ENCODE assay signal across 1 mouse cellular context in the genomic region with DNA sequence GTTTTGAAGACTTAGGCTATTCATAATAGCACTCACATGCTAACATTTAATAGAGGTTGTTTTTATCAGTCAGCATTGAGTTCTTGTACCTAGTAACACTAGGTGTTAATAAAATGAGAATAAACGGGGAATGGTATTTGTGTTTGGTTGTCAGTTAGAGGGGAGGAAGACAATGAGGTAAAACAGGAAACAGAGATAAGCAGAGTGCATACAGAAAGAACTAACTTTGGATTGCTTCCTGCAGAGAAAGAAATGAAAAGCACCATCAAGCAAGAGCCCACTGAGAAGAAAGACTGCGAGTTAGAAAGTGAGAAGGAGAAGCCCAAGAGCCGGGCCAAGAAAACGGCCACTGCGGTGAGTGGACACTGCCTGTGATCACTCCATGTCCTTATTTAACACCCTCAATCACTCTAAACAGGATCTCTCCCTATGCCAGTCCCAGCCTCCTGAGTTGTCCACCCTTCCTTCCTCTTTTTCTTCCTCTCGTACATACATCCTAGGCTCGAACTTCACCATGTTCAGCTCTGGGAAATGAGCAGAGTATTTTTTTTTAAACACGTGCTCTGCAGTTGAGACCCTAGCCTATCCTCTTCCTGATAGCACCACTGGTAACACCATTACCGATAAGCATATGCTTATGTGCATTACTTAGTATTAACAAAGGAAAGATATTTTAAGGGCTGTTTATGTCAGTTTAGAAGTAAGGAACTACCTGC.
A peak's percentile ranks its signal among the peaks of the same experiment; 100 is the strongest.
TF ChIP-seq lines count a peak whose summit lies in the region.

No protein-coding gene starts in this region.

TF ChIP-seq in MEL, 35 proteins besides CTCF, POLR2A, EP300 and RAD21 (continued from another document):
- no peak for TF ChIP-seq MAZ (IDR thresholded peaks at IDR 0.05; ENCODE audit: low read depth, low read length)
- peak; percentile 78 for TF ChIP-seq BHLHE40 (IDR thresholded peaks at IDR 0.05; ENCODE audit: borderline replicate concordance, low read depth, low read length)
- TF ChIP-seq NRF1 (IDR thresholded peaks at IDR 0.05; ENCODE audit: insufficient read depth, low read depth, low read length, poor library complexity, severe bottlenecking), result no peak
- TF ChIP-seq MEF2A (IDR thresholded peaks at IDR 0.05; ENCODE audit: extremely low read depth, insufficient replicate concordance, low read depth, low read length, poor library complexity, severe bottlenecking), result no peak
- no peak for TF ChIP-seq POLR2AphosphoS5 (IDR thresholded peaks at IDR 0.05; ENCODE audit: borderline replicate concordance, low read depth, low read length)
- 0 out of 2 replicates have a peak, but pooled peaks have one; percentile 32 for TF ChIP-seq KAT2A (conservative IDR thresholded peaks at IDR 0.05; ENCODE audit: low read depth, low read length)
- no peak for TF ChIP-seq TBP (IDR thresholded peaks at IDR 0.05; ENCODE audit: low read depth, low read length)
- no peak for TF ChIP-seq ELF1 (IDR thresholded peaks at IDR 0.05; ENCODE audit: low read depth, low read length)
- peak; percentile 60 for TF ChIP-seq GATA1 (IDR thresholded peaks at IDR 0.05; ENCODE audit: low read depth, low read length)
